Mouse (Mus musculus): ENCODE data around the gene Cep57. TPM values are rescaled to one million over a fixed set of nuclear protein-coding genes. Genes with fewer than 3 reads are reported as not detected.

Gene Cep57
- polyA plus RNA-seq, 1 experiment from 2014 or later: 46.4 TPM

DNA sequence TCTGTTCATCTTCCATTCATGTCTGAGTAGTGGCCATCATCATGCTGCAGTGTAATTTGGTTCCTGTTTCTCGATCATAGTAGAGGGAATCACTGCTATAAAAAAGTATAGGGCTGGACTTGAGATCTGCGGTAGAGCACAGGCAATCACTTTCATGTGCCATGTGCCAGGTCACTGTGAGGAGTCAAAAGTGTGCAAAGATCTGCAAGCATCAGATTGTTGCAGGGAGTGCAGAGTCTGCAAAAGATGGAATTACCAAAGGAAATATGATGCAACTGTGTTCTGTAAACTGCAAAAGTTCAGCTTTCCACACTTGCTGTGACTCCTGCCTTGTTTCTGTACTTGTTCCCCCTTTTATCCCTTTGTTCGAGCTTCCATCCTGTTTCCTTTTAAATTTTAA lies 20.7 kb upstream of the Cep57 start:
- H3K4me3 ChIP-seq (ENCODE audit: low read depth, low read length): no peak overlapping the region
- no peak overlapping the region for H3K9ac ChIP-seq (replicated peaks; ENCODE audit: low read depth, low read length)
- no peaks in the 10 kb centered on the region for H3K4me1 ChIP-seq (ENCODE audit: control insufficient read depth, insufficient read depth, low read length)
- no peaks in the 10 kb centered on the region for H3K9me3 ChIP-seq (ENCODE audit: control insufficient read depth, low read length)
- no peak overlapping the region for H3K4me2 ChIP-seq (ENCODE audit: low read depth, low read length)
- H3K27me3 ChIP-seq (ENCODE audit: control insufficient read depth, insufficient read depth, low read length): no peaks in the 10 kb centered on the region
- no peak overlapping the region for H3K27ac ChIP-seq (ENCODE audit: low read depth, low read length)
- H3K36me3 ChIP-seq (ENCODE audit: control insufficient read depth, insufficient read depth, low read length): peaks cover 10% of the 10 kb centered on the region; the same call in 1 of the 2 replicates
- 85% methylated on average over 3 of the region's 3 CpGs for WGBS
- ATAC-seq (ENCODE audit: low read depth): no peak

- no peak overlapping the region for H3K4me3 ChIP-seq (ENCODE audit: low read depth, low read length)
- WGBS: 88% methylated on average over 2 of the region's 2 CpGs
These were observed 9.8 kb upstream of the Cep57 start for GRCm38 (mm10) chr9:13836726-13837125.

DNA sequence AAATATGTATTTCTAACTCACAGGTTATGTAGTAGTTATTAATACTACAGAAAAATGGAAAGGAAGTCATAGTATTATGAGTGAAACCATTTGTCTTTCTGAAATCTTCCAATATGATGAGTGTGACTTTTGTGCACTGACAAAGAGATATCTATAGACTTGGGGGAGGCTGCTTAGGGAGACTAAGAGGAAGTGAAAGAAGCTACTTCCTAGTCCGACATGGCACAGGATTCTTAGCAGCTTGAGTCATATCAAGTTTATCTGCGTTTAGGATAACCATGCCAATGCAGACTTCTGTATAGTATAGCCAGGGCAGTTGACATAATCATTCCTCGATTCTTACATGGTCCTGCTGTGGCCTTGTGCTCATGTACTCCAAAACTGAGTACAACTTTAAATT lies 8.3 kb upstream of the Cep57 start:
- Histone ChIP-seq H3K27me3 (ENCODE audit: control insufficient read depth, insufficient read depth, low read length) (no peaks in the 10 kb centered on the region), H3K4me3 (ENCODE audit: low read depth, low read length) (no peak overlapping the region), H3K4me2 (ENCODE audit: low read depth, low read length) (no peak overlapping the region), H3K9ac (replicated peaks; ENCODE audit: low read depth, low read length) (no peak overlapping the region), H3K27ac (ENCODE audit: low read depth, low read length) (no peak overlapping the region), H3K4me1 (ENCODE audit: control insufficient read depth, insufficient read depth, low read length) (no peaks in the 10 kb centered on the region), H3K9me3 (ENCODE audit: control insufficient read depth, low read length) (no peaks in the 10 kb centered on the region), H3K36me3 (ENCODE audit: control insufficient read depth, insufficient read depth, low read length) (peaks cover 75% of the 10 kb centered on the region)
- no peak for ATAC-seq (ENCODE audit: low read depth)
- 87% methylated on average over 3 of the region's 3 CpGs for WGBS

More at GRCm38 (mm10) chr9:13836726-13837125, 9.8 kb upstream of the Cep57 start:
- H3K4me1 ChIP-seq (ENCODE audit: control insufficient read depth, insufficient read depth, low read length): no peaks in the 10 kb centered on the region
- H3K27me3 ChIP-seq (ENCODE audit: control insufficient read depth, insufficient read depth, low read length): no peaks in the 10 kb centered on the region
- no peaks in the 10 kb centered on the region for H3K9me3 ChIP-seq (ENCODE audit: control insufficient read depth, low read length)
- peaks cover 75% of the 10 kb centered on the region for H3K36me3 ChIP-seq (ENCODE audit: control insufficient read depth, insufficient read depth, low read length)
- no peak overlapping the region for H3K9ac ChIP-seq (replicated peaks; ENCODE audit: low read depth, low read length)
- no peak for ATAC-seq (ENCODE audit: low read depth)
- no peak overlapping the region for H3K27ac ChIP-seq (ENCODE audit: low read depth, low read length)
- no peak overlapping the region for H3K4me2 ChIP-seq (ENCODE audit: low read depth, low read length)

DNA sequence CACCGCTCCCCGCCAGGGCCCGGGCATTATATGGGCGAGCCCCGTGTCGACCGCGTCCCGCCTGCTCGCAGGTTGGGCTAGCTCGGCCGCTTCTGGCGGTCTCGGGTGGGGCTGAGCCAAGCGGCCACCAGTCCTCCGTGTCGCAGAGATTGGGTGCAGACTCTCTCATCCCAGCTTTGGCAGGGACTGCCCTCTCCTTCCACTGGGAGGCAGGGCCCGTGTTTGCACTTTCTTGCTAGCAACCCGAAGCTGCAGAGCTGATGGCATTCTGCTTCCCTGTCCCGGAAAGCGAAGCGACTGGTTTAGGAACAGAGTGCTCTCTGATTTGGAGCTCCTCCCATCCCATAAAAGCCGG lies 1.2 kb upstream of the Cep57 start:
- Histone ChIP-seq H3K27me3 (ENCODE audit: control insufficient read depth, insufficient read depth, low read length) (no peaks in the 10 kb centered on the region), H3K4me2 (ENCODE audit: low read depth, low read length) (peak overlapping the region; percentile 85), H3K27ac (ENCODE audit: low read depth, low read length) (peak overlapping the region; percentile 99), H3K9ac (replicated peaks; ENCODE audit: low read depth, low read length) (peak overlapping the region; percentile 86), H3K9me3 (ENCODE audit: control insufficient read depth, low read length) (no peaks in the 10 kb centered on the region), H3K4me3 (ENCODE audit: low read depth, low read length) (peak overlapping the region; percentile 55), H3K36me3 (ENCODE audit: control insufficient read depth, insufficient read depth, low read length) (peaks cover 24% of the 10 kb centered on the region), H3K4me1 (ENCODE audit: control insufficient read depth, insufficient read depth, low read length) (peaks cover 22% of the 10 kb centered on the region)
- under 1% methylated on average over 23 of the region's 23 CpGs for WGBS
- ATAC-seq (ENCODE audit: low read depth): peak; percentile 31; the same call in 1 of the 2 replicates

- Histone ChIP-seq H3K9me3 (ENCODE audit: control insufficient read depth, low read length) (no peaks in the 10 kb centered on the region), H3K27ac (ENCODE audit: low read depth, low read length) (peak within 1 kb of the TSS; percentile 99), H3K4me1 (ENCODE audit: control insufficient read depth, insufficient read depth, low read length) (peaks cover 22% of the 10 kb centered on the region), H3K36me3 (ENCODE audit: control insufficient read depth, insufficient read depth, low read length) (peaks cover 19% of the 10 kb centered on the region), H3K4me3 (ENCODE audit: low read depth, low read length) (peak within 1 kb of the TSS; percentile 55), H3K27me3 (ENCODE audit: control insufficient read depth, insufficient read depth, low read length) (no peaks in the 10 kb centered on the region), H3K4me2 (ENCODE audit: low read depth, low read length) (peak within 1 kb of the TSS; percentile 85), H3K9ac (replicated peaks; ENCODE audit: low read depth, low read length) (peak within 1 kb of the TSS; percentile 86)
- peak; percentile 95 for ATAC-seq (ENCODE audit: low read depth)
- under 1% methylated on average over 60 of the region's 67 CpGs for WGBS
These were observed 639 bp upstream of the Cep57 start, which contains the start of gene Fam76b for GRCm38 (mm10) chr9:13827406-13828086. Fam76b (plus strand) TSS chr9:13827716.

GRCm38 (mm10) chr9:13826391-13826805 lies 509 bp downstream of the Cep57 start:
- peak overlapping the region; percentile 55 for H3K4me3 ChIP-seq (ENCODE audit: low read depth, low read length)

DNA sequence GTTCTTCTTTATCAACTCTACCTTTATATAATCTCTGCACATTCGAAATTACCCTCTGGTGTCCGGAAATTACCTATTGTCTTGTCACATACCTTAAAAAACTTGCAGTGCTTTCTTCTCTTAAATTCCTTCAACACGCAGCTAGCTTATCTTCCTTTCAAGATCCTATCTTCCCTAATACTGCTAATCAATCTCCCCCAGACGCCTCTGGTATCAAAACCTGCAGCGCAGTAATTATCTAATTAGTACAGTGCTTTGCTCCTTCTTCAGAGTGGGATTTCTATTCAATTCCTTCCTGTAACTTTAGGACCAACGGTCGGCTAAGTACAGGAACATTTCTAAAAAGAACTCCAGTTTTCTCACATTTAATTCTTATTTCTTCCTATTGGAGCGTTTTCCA lies 1.0 kb downstream of the Cep57 start:
- H3K4me2 ChIP-seq (ENCODE audit: low read depth, low read length): peak overlapping the region; percentile 50
- H3K4me1 ChIP-seq (ENCODE audit: control insufficient read depth, insufficient read depth, low read length): peaks cover 22% of the 10 kb centered on the region
- H3K9ac ChIP-seq (replicated peaks; ENCODE audit: low read depth, low read length): peak overlapping the region; percentile 63; the same call in 1 of the 2 replicates
- WGBS: 5% methylated on average over 8 of the region's 8 CpGs
- no peaks in the 10 kb centered on the region for H3K27me3 ChIP-seq (ENCODE audit: control insufficient read depth, insufficient read depth, low read length)
- peaks cover 3% of the 10 kb centered on the region; the same call in 1 of the 2 replicates for H3K36me3 ChIP-seq (ENCODE audit: control insufficient read depth, insufficient read depth, low read length)
- no peaks in the 10 kb centered on the region for H3K9me3 ChIP-seq (ENCODE audit: control insufficient read depth, low read length)
- H3K4me3 ChIP-seq (ENCODE audit: low read depth, low read length): peak overlapping the region; percentile 55
- H3K27ac ChIP-seq (ENCODE audit: low read depth, low read length): peak overlapping the region; percentile 93
- ATAC-seq (ENCODE audit: low read depth): no peak

More at GRCm38 (mm10) chr9:13826391-13826805, 509 bp downstream of the Cep57 start:
- Histone ChIP-seq H3K4me1 (ENCODE audit: control insufficient read depth, insufficient read depth, low read length) (peaks cover 22% of the 10 kb centered on the region), H3K9ac (replicated peaks; ENCODE audit: low read depth, low read length) (peak overlapping the region; percentile 63), H3K27me3 (ENCODE audit: control insufficient read depth, insufficient read depth, low read length) (no peaks in the 10 kb centered on the region), H3K36me3 (ENCODE audit: control insufficient read depth, insufficient read depth, low read length) (peaks cover 8% of the 10 kb centered on the region; the same call in 1 of the 2 replicates), H3K9me3 (ENCODE audit: control insufficient read depth, low read length) (no peaks in the 10 kb centered on the region), H3K4me2 (ENCODE audit: low read depth, low read length) (peak overlapping the region; percentile 50), H3K27ac (ENCODE audit: low read depth, low read length) (peak overlapping the region; percentile 93)
- WGBS: under 1% methylated on average over 31 of the region's 31 CpGs
- ATAC-seq (ENCODE audit: low read depth): peak; percentile 8

DNA sequence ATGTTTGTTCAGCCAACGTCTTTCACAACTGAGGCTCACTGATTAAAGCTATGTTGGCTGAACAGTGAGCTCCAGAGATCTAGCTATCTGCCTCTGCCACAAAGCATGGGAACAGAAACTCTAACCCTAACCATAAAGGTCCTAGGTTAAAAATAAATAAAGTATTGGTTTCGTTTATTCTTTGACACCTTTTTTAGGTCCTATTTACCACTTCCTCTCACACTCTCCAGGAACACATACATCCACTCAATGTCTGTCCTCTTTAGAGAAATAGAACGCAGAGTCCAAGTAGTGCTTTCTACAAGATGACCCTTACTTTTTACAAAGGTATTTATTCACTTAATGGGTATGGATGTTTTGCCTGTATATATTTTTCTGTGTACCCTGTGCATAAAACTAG lies 6.1 kb downstream of the Cep57 start:
- H3K4me3 ChIP-seq (ENCODE audit: low read depth, low read length): no peak overlapping the region
- peaks cover 12% of the 10 kb centered on the region for H3K36me3 ChIP-seq (ENCODE audit: control insufficient read depth, insufficient read depth, low read length)
- no peak overlapping the region for H3K9ac ChIP-seq (replicated peaks; ENCODE audit: low read depth, low read length)
- no peak for ATAC-seq (ENCODE audit: low read depth)
- no peak overlapping the region for H3K4me2 ChIP-seq (ENCODE audit: low read depth, low read length)
- H3K27me3 ChIP-seq (ENCODE audit: control insufficient read depth, insufficient read depth, low read length): no peaks in the 10 kb centered on the region
- H3K4me1 ChIP-seq (ENCODE audit: control insufficient read depth, insufficient read depth, low read length): peaks cover 12% of the 10 kb centered on the region
- H3K27ac ChIP-seq (ENCODE audit: low read depth, low read length): no peak overlapping the region
- H3K9me3 ChIP-seq (ENCODE audit: control insufficient read depth, low read length): no peaks in the 10 kb centered on the region
- WGBS: 98% methylated on average over 3 of the region's 3 CpGs

GRCm38 (mm10) chr9:13818369-13818768 lies 8.5 kb downstream of the Cep57 start:
- 88% methylated on average over 9 of the region's 9 CpGs for WGBS
- Histone ChIP-seq H3K9ac (replicated peaks; ENCODE audit: low read depth, low read length) (no peak overlapping the region), H3K27me3 (ENCODE audit: control insufficient read depth, insufficient read depth, low read length) (no peaks in the 10 kb centered on the region), H3K27ac (ENCODE audit: low read depth, low read length) (no peak overlapping the region), H3K4me3 (ENCODE audit: low read depth, low read length) (no peak overlapping the region), H3K36me3 (ENCODE audit: control insufficient read depth, insufficient read depth, low read length) (peaks cover 21% of the 10 kb centered on the region), H3K4me2 (ENCODE audit: low read depth, low read length) (no peak overlapping the region), H3K4me1 (ENCODE audit: control insufficient read depth, insufficient read depth, low read length) (no peaks in the 10 kb centered on the region), H3K9me3 (ENCODE audit: control insufficient read depth, low read length) (no peaks in the 10 kb centered on the region)
- no peak for ATAC-seq (ENCODE audit: low read depth)

Measured in neural tube, embryonic 14.5 days (tissue).